Mouse (Mus musculus) E14TG2a.4 (cell line): ENCODE data around the gene Eps8.

Source experiments
- CTCF ChIP-seq: conservative IDR thresholded peaks from 2 replicates; pipeline ENCODE4 v1.5.1; 2014; ENCODE audit warnings: low read length
- NANOG ChIP-seq: IDR thresholded peaks from 2 replicates; pipeline ENCODE4 v1.6.1; 2014; ENCODE audit warnings: borderline replicate concordance, low read length, mixed read lengths

- TF ChIP-seq CTCF (no peak), NANOG (no peak)
Observed at GRCm38 (mm10) chr6:137494801-137495200, 159.9 kb downstream of the Eps8 start.
